Mouse (Mus musculus) testis, adult 2 months (tissue): ENCODE measurements around the gene Alox12e.

Experiments
- CTCF ChIP-seq: fragments of 200-500 bp; IDR thresholded peaks from 2 replicates; pipeline ENCODE4 v1.5.1; 2012; ENCODE audit warnings: low read depth, mild to moderate bottlenecking, inconsistent platforms, low read length, moderate library complexity; ENCODE audit not compliant: control insufficient read depth, insufficient read depth, insufficient replicate concordance
- POLR2A ChIP-seq: fragments of 200-500 bp; IDR thresholded peaks from 2 replicates; pipeline ENCODE4 v1.6.1; 2012; ENCODE audit warnings: low read depth, mild to moderate bottlenecking, inconsistent platforms, low read length, moderate library complexity; ENCODE audit not compliant: control insufficient read depth

- no peak for TF ChIP-seq CTCF
- no peak for TF ChIP-seq POLR2A
These were observed 22.6 kb upstream of the Alox12e start for GRCm38 (mm10) chr11:70345061-70345460.
